Mouse (Mus musculus): ENCODE measurements around the gene Yipf2.

- TF ChIP-seq CTCF (IDR thresholded peaks at IDR 0.05; ENCODE audit: control insufficient read depth, insufficient read depth, low read length) (no peak), POLR2A (IDR thresholded peaks at IDR 0.05; ENCODE audit: borderline replicate concordance, control insufficient read depth, low read depth, low read length) (no peak)
These were observed 24.4 kb upstream of the Yipf2 start for GRCm38 (mm10) chr9:21617066-21617465.

Data from bone marrow, adult 2 months (tissue).